Mouse (Mus musculus): ENCODE results near the gene Slc44a1. TPM values are rescaled to one million over a fixed set of nuclear protein-coding genes. Genes with fewer than 3 reads are reported as not detected.
A peak's percentile ranks its signal among the peaks of the same experiment; 100 is the strongest.

Gene Slc44a1
- polyA plus RNA-seq, 1 experiment = 67.4 TPM

DNA sequence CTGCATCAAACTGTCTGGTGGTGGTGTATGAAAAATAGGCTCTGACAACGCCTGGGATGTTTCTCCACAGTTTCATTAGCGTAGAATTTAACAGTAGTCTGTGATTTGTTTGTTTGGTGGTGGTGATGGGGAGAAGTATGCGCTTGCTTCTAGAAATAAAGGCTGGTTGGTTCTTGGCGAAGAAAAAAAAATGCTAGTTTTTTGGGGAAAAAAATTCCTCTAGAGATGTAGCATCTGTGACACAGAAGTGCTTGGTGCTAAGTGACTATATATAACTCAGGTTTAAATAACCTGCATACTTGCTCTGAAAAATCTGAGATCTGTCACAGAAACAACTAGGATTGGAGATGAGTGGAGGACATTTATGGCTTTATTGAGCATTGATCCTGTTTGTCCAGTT lies 1.5 kb downstream of the Slc44a1 start:
- Histone ChIP-seq H3K4me1 (ENCODE audit: control insufficient read depth, insufficient read depth, low read length) (peaks cover 7% of the 10 kb centered on the region), H3K4me3 (ENCODE audit: insufficient read depth, low read length) (peak overlapping the region; percentile 95), H3K27ac (ENCODE audit: insufficient read depth, low read length) (no peak overlapping the region)
- TF ChIP-seq POLR2A (IDR thresholded peaks at IDR 0.05; ENCODE audit: extremely low read depth, insufficient read depth, low read length) = no peak
- TF ChIP-seq CTCF (IDR thresholded peaks at IDR 0.05; ENCODE audit: extremely low read depth, insufficient read depth, low read length) = no peak

DNA sequence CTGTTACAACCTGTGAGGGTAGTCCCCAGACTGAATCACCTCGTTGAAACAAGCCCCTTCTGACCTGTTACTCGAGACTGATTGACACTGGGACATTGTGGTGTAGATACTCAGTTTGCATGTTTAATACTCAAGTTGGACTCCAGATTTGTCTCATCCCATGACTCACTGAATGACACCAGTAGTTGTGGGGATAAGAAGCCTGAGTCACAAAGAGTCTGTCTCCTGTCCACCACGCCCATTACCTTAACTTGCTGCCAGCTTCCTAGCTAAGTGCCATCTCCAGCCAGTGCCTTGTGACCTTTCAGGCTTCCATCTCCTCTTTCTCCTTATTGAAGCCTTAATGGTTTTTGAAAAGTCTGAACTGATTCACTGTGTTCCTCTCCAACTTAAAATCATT lies 6.0 kb downstream of the Slc44a1 start:
- Histone ChIP-seq H3K27ac (ENCODE audit: insufficient read depth, low read length) (no peak overlapping the region), H3K4me3 (ENCODE audit: insufficient read depth, low read length) (no peak overlapping the region), H3K4me1 (ENCODE audit: control insufficient read depth, insufficient read depth, low read length) (peaks cover 2% of the 10 kb centered on the region)
- TF ChIP-seq POLR2A (IDR thresholded peaks at IDR 0.05; ENCODE audit: extremely low read depth, insufficient read depth, low read length) (no peak), CTCF (IDR thresholded peaks at IDR 0.05; ENCODE audit: extremely low read depth, insufficient read depth, low read length) (no peak)

- no peak overlapping the region for H3K27ac ChIP-seq (ENCODE audit: insufficient read depth, low read length)
- TF ChIP-seq CTCF (IDR thresholded peaks at IDR 0.05; ENCODE audit: extremely low read depth, insufficient read depth, low read length) (no peak), POLR2A (IDR thresholded peaks at IDR 0.05; ENCODE audit: extremely low read depth, insufficient read depth, low read length) (no peak)
- no peak overlapping the region for H3K4me3 ChIP-seq (ENCODE audit: insufficient read depth, low read length)
- H3K4me1 ChIP-seq (ENCODE audit: control insufficient read depth, insufficient read depth, low read length) = peaks cover 4% of the 10 kb centered on the region
Measured at GRCm38 (mm10) chr4:53447773-53448172, 7.6 kb downstream of the Slc44a1 start.

DNA sequence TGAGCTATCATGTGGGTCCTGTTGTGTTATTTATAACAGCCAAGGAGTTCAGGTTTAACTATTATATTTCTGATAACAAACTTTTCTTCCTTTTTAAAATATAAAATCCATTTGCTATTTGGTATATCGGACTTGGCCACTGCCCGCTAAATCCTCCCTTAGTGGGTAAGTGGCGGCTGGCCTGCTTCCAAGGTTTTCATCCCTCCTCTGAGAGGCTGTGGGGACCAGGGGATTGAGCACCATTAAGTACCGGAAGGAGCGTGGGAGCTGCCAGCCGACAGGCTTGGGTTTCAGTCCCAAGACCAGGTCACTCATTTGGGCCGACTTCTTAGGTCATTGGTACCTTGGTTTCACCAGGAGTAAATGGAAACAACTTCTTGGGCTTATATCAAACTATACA lies 10.5 kb downstream of the Slc44a1 start:
- no peak overlapping the region for H3K27ac ChIP-seq (ENCODE audit: insufficient read depth, low read length)
- no peak overlapping the region for H3K4me3 ChIP-seq (ENCODE audit: insufficient read depth, low read length)
- H3K4me1 ChIP-seq (ENCODE audit: control insufficient read depth, insufficient read depth, low read length) = peaks cover 4% of the 10 kb centered on the region
- TF ChIP-seq CTCF (IDR thresholded peaks at IDR 0.05; ENCODE audit: extremely low read depth, insufficient read depth, low read length) (no peak), POLR2A (IDR thresholded peaks at IDR 0.05; ENCODE audit: extremely low read depth, insufficient read depth, low read length) (no peak)

- Histone ChIP-seq H3K27ac (ENCODE audit: insufficient read depth, low read length) (no peak overlapping the region), H3K4me1 (ENCODE audit: control insufficient read depth, insufficient read depth, low read length) (peaks cover 4% of the 10 kb centered on the region), H3K4me3 (ENCODE audit: insufficient read depth, low read length) (no peak overlapping the region)
- TF ChIP-seq POLR2A (IDR thresholded peaks at IDR 0.05; ENCODE audit: extremely low read depth, insufficient read depth, low read length) = no peak
- no peak; the same call in 1 of the 2 replicates for TF ChIP-seq CTCF (IDR thresholded peaks at IDR 0.05; ENCODE audit: extremely low read depth, insufficient read depth, low read length)
Measured at GRCm38 (mm10) chr4:53451887-53452286, 11.7 kb downstream of the Slc44a1 start.

DNA sequence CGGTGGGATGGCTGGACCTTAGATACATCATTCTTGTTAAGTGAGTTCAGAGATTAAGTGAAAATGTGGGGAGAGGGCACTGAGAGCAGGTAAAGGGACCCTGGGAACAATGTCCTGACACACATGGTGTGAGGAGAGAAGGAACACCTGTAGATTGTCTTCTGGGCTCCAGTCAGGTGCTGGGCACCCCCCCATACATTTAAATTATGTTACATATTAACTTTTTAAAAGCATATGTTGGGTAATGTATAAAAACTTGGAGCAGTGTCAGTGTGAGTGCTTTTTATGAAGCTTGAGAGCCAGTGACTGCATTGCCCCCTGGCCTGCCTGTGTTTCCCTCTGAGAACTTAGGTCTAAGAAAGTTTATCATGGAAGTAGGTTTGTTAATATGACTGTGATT lies 12.2 kb downstream of the Slc44a1 start:
- no peak overlapping the region for H3K27ac ChIP-seq (ENCODE audit: insufficient read depth, low read length)
- TF ChIP-seq CTCF (IDR thresholded peaks at IDR 0.05; ENCODE audit: extremely low read depth, insufficient read depth, low read length) = no peak
- no peak for TF ChIP-seq POLR2A (IDR thresholded peaks at IDR 0.05; ENCODE audit: extremely low read depth, insufficient read depth, low read length)
- H3K4me1 ChIP-seq (ENCODE audit: control insufficient read depth, insufficient read depth, low read length) = peaks cover 4% of the 10 kb centered on the region
- no peak overlapping the region for H3K4me3 ChIP-seq (ENCODE audit: insufficient read depth, low read length)

DNA sequence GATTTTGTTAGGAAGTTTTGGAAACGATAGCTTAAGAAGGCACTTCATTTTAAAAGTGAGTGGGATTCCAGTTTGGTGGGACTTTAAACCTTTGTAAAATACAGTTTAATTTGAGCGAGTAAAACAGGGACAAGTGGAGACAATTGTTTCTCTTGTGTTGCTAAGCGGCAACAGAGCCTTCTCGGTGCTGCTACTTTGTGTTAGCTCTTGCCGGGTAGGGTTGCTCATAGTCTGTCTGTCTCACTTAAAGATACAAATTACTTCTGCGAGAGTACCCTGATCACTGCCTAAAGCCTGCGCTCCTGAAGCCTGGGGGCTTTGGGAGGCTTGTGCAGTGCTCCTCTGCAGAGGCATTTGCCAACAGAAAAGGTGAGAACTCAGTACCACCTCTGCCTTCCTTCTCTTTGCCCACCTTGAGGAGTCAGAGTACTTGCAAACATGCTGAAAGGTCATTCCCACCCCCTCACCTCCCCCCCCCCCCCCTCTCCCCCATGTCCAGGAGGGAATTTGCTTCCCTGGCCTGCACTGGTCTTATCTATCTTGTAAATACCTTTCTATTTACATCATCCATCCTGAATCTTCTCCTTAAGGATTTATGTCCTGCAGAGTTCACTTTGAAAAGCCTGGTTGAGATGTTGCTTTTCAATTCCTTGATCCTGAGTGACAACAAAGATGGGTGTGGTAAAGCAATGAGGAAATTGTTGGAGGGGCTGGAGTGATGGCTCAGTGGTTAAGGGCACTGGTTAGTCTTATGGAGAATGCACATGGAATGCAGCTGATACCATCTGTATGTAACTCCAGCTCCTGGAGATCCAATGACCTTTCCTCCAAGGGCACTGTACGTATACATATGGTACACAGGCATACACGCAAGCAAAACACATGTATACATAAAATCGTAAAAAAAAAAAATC lies 13.0 kb downstream of the Slc44a1 start:
- Histone ChIP-seq H3K4me1 (ENCODE audit: control insufficient read depth, insufficient read depth, low read length) (peaks cover 4% of the 10 kb centered on the region), H3K4me3 (ENCODE audit: insufficient read depth, low read length) (no peak overlapping the region), H3K27ac (ENCODE audit: insufficient read depth, low read length) (no peak overlapping the region)
- TF ChIP-seq POLR2A (IDR thresholded peaks at IDR 0.05; ENCODE audit: extremely low read depth, insufficient read depth, low read length) (no peak), CTCF (IDR thresholded peaks at IDR 0.05; ENCODE audit: extremely low read depth, insufficient read depth, low read length) (no peak)

DNA sequence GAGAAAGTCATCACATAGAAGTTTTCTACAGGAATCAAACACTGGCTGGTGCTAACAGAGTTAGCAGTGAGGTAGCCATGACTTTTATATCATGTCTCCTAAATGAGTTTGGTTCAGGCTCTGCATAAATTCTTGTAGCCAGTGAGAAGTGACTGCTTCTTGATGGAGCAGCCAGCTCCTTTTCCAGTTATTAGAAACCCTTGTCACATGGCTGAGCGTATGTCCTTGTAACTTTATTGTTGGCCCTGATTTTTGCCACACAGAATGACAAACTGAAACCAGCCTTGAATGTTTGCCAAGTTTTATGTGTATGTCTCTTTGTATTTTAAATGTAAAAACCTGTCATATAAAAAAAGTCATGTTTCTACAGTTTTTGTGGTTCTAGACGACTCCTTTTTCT lies 15.7 kb downstream of the Slc44a1 start:
- Histone ChIP-seq H3K4me1 (ENCODE audit: control insufficient read depth, insufficient read depth, low read length) (peaks cover 2% of the 10 kb centered on the region; the same call in 1 of the 2 replicates), H3K4me3 (ENCODE audit: insufficient read depth, low read length) (no peak overlapping the region), H3K27ac (ENCODE audit: insufficient read depth, low read length) (no peak overlapping the region)
- TF ChIP-seq CTCF (IDR thresholded peaks at IDR 0.05; ENCODE audit: extremely low read depth, insufficient read depth, low read length) (no peak), POLR2A (IDR thresholded peaks at IDR 0.05; ENCODE audit: extremely low read depth, insufficient read depth, low read length) (no peak)

- Histone ChIP-seq H3K27ac (ENCODE audit: insufficient read depth, low read length) (no peak overlapping the region), H3K4me1 (ENCODE audit: control insufficient read depth, insufficient read depth, low read length) (no peaks in the 10 kb centered on the region; the same call in 1 of the 2 replicates), H3K4me3 (ENCODE audit: insufficient read depth, low read length) (no peak overlapping the region)
- TF ChIP-seq CTCF (IDR thresholded peaks at IDR 0.05; ENCODE audit: extremely low read depth, insufficient read depth, low read length) (no peak), POLR2A (IDR thresholded peaks at IDR 0.05; ENCODE audit: extremely low read depth, insufficient read depth, low read length) (no peak)
Measured at GRCm38 (mm10) chr4:53456570-53456969, 16.4 kb downstream of the Slc44a1 start.

DNA sequence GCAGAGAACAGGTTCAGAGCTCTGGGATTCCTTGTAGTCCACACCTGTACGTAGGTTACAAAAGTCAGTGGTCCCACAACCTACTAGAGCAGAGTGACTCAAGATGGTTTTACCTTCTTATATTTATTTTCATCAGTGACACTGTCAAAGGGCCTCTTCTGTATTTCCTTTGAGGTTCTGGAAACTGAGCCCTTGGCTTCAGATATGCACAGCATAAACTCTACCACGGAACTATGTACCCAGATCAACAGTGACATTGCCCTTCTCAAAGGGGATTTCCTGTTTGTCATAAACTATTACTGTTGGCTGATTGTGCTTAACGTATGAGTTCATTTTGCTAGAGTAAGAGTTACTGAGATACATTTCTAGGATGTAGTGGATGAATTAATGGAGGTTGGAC lies 18.3 kb downstream of the Slc44a1 start:
- Histone ChIP-seq H3K27ac (ENCODE audit: insufficient read depth, low read length) (no peak overlapping the region), H3K4me1 (ENCODE audit: control insufficient read depth, insufficient read depth, low read length) (peaks cover 4% of the 10 kb centered on the region; the same call in 1 of the 2 replicates), H3K4me3 (ENCODE audit: insufficient read depth, low read length) (no peak overlapping the region)
- TF ChIP-seq CTCF (IDR thresholded peaks at IDR 0.05; ENCODE audit: extremely low read depth, insufficient read depth, low read length) (no peak), POLR2A (IDR thresholded peaks at IDR 0.05; ENCODE audit: extremely low read depth, insufficient read depth, low read length) (no peak)
